Mouse (Mus musculus) cerebellum, adult 9-10 months (tissue): ENCODE results near the gene Slc46a3.
A peak's percentile ranks its signal among the peaks of the same experiment; 100 is the strongest.

Experiments used
- DNase-seq: peaks from one replicate; pipeline ENCODE4 v3.0.0; 2022

Gene Slc46a3

GRCm38 (mm10) chr5:147895436-147896198 is 1.0 kb upstream of the Slc46a3 start:
- DNase-seq: peak; percentile 58

GRCm38 (mm10) chr5:147893766-147894454 is 705 bp downstream of the Slc46a3 start:
- peak; percentile 73 for DNase-seq

GRCm38 (mm10) chr5:147893143-147893542 is 1.5 kb downstream of the Slc46a3 start:
- DNase-seq: peak; percentile 33

- no peak for DNase-seq
Observed at GRCm38 (mm10) chr5:147892735-147893134, 1.9 kb downstream of the Slc46a3 start.

- DNase-seq: no peak
Observed at GRCm38 (mm10) chr5:147888313-147889297, 6.0 kb downstream of the Slc46a3 start.

- no peak for DNase-seq
Observed at GRCm38 (mm10) chr5:147883581-147883980, 11.0 kb downstream of the Slc46a3 start.

- no peak for DNase-seq
Observed at GRCm38 (mm10) chr5:147879971-147880682, 14.5 kb downstream of the Slc46a3 start.

GRCm38 (mm10) chr5:147877520-147877919 is 17.1 kb downstream of the Slc46a3 start:
- no peak for DNase-seq

- DNase-seq: no peak
Observed at GRCm38 (mm10) chr5:147875210-147875609, 19.4 kb downstream of the Slc46a3 start.

- no peak for DNase-seq
Observed at GRCm38 (mm10) chr5:147874491-147875065, 20.0 kb downstream of the Slc46a3 start.

- no peak for DNase-seq
Observed at GRCm38 (mm10) chr5:147871091-147871820, 23.4 kb downstream of the Slc46a3 start.

GRCm38 (mm10) chr5:147870296-147870695 is 24.3 kb downstream of the Slc46a3 start:
- DNase-seq: no peak

GRCm38 (mm10) chr5:147869568-147869967 is 25.0 kb downstream of the Slc46a3 start:
- DNase-seq: no peak

- no peak for DNase-seq
Observed at GRCm38 (mm10) chr5:147868674-147869073, 25.9 kb downstream of the Slc46a3 start.

GRCm38 (mm10) chr5:147860449-147861261 is 34.0 kb downstream of the Slc46a3 start, which contains the start of gene Pomp:
Gene Pomp, plus strand, starts transcription at chr5:147860461.
- DNase-seq: peak; percentile 78

GRCm38 (mm10) chr5:147860076-147860448 is 34.6 kb downstream of the Slc46a3 start:
- DNase-seq: no peak

- no peak for DNase-seq
Observed at GRCm38 (mm10) chr5:147850194-147850593, 44.4 kb downstream of the Slc46a3 start.

- DNase-seq: peak; percentile 73
Observed at GRCm38 (mm10) chr5:147848164-147848863, 46.3 kb downstream of the Slc46a3 start.

GRCm38 (mm10) chr5:147847361-147847760 is 47.3 kb downstream of the Slc46a3 start:
- no peak for DNase-seq

- no peak for DNase-seq
Observed at GRCm38 (mm10) chr5:147845319-147845718, 49.3 kb downstream of the Slc46a3 start.
